Mouse (Mus musculus) heart, embryonic 11.5 days (tissue): ENCODE measurements around the gene Sde2. TPM values are rescaled to one million over a fixed set of nuclear protein-coding genes. Genes with fewer than 3 reads are reported as not detected.

Source experiments
- ATAC-seq: fragments of 200-750 bp; cut with Nextera tagmentation; replicated peaks from 2 replicates; pipeline ENCODE4 v1.8.0; 2017; ENCODE audit warnings: moderate library complexity; ENCODE audit not compliant: insufficient number of reproducible peaks, low FRiP score, low TSS enrichment
- H3K27ac ChIP-seq: fragments of 300-500 bp; sonication (generic); 2 replicates; pipeline ENCODE4 v1.5.1; 2014; ENCODE audit warnings: mild to moderate bottlenecking, low read depth, low read length
- H3K27me3 ChIP-seq: fragments of 300-500 bp; sonication (generic); 2 replicates; pipeline ENCODE4 v1.6.1; 2014; ENCODE audit warnings: mild to moderate bottlenecking, low read length, mixed read lengths; ENCODE audit not compliant: control insufficient read depth, insufficient read depth
- H3K36me3 ChIP-seq: fragments of 300-500 bp; sonication (generic); 2 replicates; pipeline ENCODE4 v1.6.1; 2014; ENCODE audit warnings: mild to moderate bottlenecking, low read length, moderate library complexity, mixed read lengths; ENCODE audit not compliant: control insufficient read depth, insufficient read depth
- H3K4me1 ChIP-seq: fragments of 300-500 bp; sonication (generic); 2 replicates; pipeline ENCODE4 v1.6.1; 2014; ENCODE audit warnings: low read length; ENCODE audit not compliant: control insufficient read depth, insufficient read depth
- H3K4me2 ChIP-seq: fragments of 300-500 bp; sonication (generic); 2 replicates; pipeline ENCODE4 v1.6.1; 2014; ENCODE audit warnings: mild to moderate bottlenecking, moderate library complexity
- H3K4me3 ChIP-seq: fragments of 300-500 bp; sonication (generic); 2 replicates; pipeline ENCODE4 v1.5.1; 2014; ENCODE audit warnings: low read depth, low read length
- H3K9ac ChIP-seq: fragments of 300-500 bp; sonication (generic); 2 replicates; pipeline ENCODE4 v1.6.1; 2014; ENCODE audit warnings: mild to moderate bottlenecking, low read depth, low read length, moderate library complexity
- H3K9me3 ChIP-seq: fragments of 300-500 bp; sonication (generic); replicated peaks from 2 replicates; pipeline ENCODE4 v1.6.1; 2016; ENCODE audit warnings: low read length; ENCODE audit not compliant: control insufficient read depth
- WGBS: fragments of 180-500 bp; shearing (Covaris S2); extraction: QIAGEN DNeasy Blood & Tissue Kit; methylation state at CpG from one replicate; pipeline ENCODE4 v1.1.7; 2014; ENCODE audit not compliant: insufficient replicate concordance; 5-methylcytosine and 5-hydroxymethylcytosine counted together
- polyA plus RNA-seq: library from polyadenylated mRNA; unstranded; fragments of >200 nt; fragmentation: Nextera tagmentation; extraction: Ambion mirVana; gene quantifications from 2 replicates; pipeline ENCODE4 v1.2.1, GENCODE M21; 2014

The Sde2 gene
- polyA plus RNA-seq, 1 experiment from 2014 or later: 24.1 TPM

DNA sequence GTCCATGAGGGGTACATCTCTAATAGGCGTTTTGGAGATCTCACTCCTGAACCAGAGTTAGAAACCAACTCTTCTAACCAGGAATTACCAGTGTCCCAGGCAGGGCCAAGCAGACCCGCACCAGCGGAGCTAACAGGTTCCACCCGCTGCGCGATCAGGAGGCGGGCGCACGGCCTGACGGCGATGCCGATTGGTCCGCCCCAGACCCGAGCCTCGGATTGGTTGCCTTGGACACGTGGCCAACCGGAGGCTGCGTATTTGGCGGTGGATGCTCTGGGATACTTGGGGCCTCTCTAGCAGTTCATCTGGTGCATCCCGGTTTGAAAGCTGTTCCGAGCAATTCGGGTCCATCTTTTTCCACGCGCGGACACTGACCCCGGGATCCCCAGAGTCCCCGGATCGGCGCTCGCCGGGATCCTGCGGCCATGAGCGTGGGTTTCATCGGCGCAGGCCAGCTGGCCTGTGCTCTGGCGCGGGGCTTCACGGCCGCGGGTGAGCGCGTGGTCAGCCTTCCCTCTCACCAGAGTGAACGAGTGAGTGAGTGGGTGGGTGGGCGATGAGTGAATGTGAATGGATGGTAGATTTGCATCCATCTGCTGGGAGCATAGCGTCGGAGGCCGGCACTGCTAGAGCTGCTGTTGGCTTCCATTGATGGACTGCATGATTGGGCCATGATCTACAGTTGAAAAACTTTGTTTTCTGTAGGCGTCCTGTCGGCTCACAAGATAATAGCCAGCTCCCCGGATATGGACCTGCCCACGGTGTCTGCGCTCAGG, 53.3 kb downstream of the Sde2 start, which contains the start of gene Pycr2:
Pycr2 (plus strand) TSS at position 255 of the 776 bp plus-strand sequence.
- peak within 1 kb of the TSS; percentile 90 for H3K27ac ChIP-seq
- peak within 1 kb of the TSS; percentile 87 for H3K4me2 ChIP-seq
- peaks cover 13% of the 10 kb centered on the region for H3K36me3 ChIP-seq
- ATAC-seq: peak; percentile 94
- H3K4me1 ChIP-seq: peaks cover 5% of the 10 kb centered on the region; the same call in 1 of the 2 replicates
- H3K4me3 ChIP-seq: peak within 1 kb of the TSS; percentile 78
- no peaks in the 10 kb centered on the region for H3K9me3 ChIP-seq
- WGBS: under 1% methylated on average over 52 of the region's 52 CpGs
- peak within 1 kb of the TSS; percentile 88 for H3K9ac ChIP-seq
- no peaks in the 10 kb centered on the region for H3K27me3 ChIP-seq

DNA sequence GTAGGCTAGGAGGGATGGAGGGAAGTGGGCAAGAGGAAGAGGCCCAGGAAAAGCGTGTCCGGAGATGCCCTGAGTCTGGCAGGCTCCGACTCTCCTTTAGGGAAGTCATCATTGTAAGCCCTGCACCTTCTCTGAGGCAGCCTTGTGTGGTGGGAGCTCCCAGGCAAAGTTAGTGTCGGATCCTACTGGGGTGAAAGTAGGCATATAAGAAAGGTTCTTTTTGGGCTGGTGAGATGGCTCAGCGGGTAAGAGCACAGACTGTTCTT, 53.8 kb downstream of the Sde2 start:
- no peak for ATAC-seq
- H3K27me3 ChIP-seq: no peaks in the 10 kb centered on the region
- no peaks in the 10 kb centered on the region for H3K9me3 ChIP-seq
- H3K4me3 ChIP-seq: peak overlapping the region; percentile 78
- H3K27ac ChIP-seq: peak overlapping the region; percentile 71
- H3K9ac ChIP-seq: peak overlapping the region; percentile 88
- peak overlapping the region; percentile 87 for H3K4me2 ChIP-seq
- H3K4me1 ChIP-seq: peaks cover 5% of the 10 kb centered on the region; the same call in 1 of the 2 replicates
- peaks cover 13% of the 10 kb centered on the region for H3K36me3 ChIP-seq
- WGBS: 3% methylated on average over 5 of the region's 5 CpGs

DNA sequence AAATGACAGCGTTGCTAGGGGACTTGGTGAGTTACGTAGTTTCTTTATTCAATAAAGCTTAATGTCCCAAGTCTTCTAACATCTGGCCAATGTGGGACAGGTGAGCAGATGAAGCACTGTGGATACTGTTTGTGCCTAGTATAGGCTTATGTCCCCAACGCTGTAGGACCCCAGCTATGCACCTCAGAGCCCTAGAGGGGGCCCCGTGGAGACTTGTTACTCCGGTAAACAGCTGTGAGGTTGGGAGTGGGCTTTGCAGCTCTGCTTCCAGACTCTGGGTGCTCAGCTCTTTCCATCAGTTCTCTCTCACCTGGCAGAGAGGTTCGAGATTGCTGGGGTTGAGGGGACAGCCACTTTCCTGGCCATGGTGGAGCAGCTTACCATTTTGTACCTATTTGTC, 54.4 kb downstream of the Sde2 start:
- 60% methylated on average over 6 of the region's 6 CpGs for WGBS
- Histone ChIP-seq H3K4me2 (peak overlapping the region; percentile 87), H3K4me3 (peak overlapping the region; percentile 78), H3K27me3 (no peaks in the 10 kb centered on the region), H3K9me3 (no peaks in the 10 kb centered on the region), H3K4me1 (peaks cover 5% of the 10 kb centered on the region; the same call in 1 of the 2 replicates), H3K27ac (no peak overlapping the region; the same call in 1 of the 2 replicates), H3K9ac (peak overlapping the region; percentile 88), H3K36me3 (peaks cover 13% of the 10 kb centered on the region)
- no peak for ATAC-seq

DNA sequence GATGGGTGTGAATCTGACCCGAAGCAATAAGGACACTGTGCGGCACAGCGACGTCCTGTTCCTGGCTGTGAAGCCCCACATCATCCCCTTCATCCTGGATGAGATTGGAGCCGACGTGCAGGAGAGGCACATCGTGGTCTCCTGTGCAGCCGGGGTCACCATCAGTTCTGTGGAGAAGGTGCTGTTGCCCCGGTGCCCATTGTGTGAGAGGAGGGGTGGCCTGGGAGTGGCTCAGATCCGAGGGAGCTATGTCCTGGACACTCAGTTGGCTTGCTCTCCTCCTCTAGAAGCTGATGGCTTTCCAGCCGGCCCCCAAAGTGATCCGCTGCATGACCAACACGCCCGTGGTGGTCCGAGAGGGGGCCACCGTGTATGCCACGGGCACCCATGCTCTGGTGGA, 54.9 kb downstream of the Sde2 start:
- H3K4me3 ChIP-seq: peak overlapping the region; percentile 78
- peak overlapping the region; percentile 87 for H3K4me2 ChIP-seq
- H3K4me1 ChIP-seq: peaks cover 5% of the 10 kb centered on the region; the same call in 1 of the 2 replicates
- peaks cover 13% of the 10 kb centered on the region for H3K36me3 ChIP-seq
- WGBS: 89% methylated on average over 17 of the region's 17 CpGs
- peak overlapping the region; percentile 88 for H3K9ac ChIP-seq
- no peak overlapping the region for H3K27ac ChIP-seq
- no peak for ATAC-seq
- H3K27me3 ChIP-seq: no peaks in the 10 kb centered on the region
- H3K9me3 ChIP-seq: no peaks in the 10 kb centered on the region

DNA sequence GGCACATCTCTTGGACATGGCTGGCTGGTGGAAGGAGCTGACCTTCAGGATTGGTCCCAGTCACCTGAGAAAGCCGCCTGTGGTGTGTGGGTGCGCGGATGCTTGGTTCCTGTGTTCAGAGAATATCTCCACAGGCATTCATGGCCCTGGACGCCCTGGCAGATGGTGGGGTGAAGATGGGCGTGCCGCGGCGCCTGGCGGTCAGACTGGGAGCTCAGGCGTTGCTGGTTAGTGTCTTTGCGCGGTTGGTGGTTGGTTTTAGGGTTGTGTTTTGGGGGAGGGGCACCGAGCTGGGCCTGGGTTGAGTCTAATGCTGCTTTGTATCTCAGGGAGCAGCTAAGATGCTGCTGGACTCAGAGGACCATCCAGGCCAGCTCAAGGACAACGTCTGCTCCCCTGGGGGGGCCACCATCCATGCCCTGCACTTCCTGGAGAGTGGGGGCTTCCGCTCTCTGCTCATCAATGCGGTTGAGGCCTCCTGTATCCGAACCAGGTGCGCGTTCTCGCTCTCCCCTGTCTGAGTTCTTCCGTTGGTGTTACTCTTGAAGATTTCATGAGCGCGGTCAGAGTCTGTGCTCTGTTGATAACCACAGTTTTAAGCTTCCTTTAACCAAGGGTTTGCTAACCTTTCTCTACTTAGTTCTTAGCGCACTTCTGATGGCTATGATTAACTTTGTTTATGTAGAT, 55.7 kb downstream of the Sde2 start:
- H3K4me3 ChIP-seq: peak overlapping the region; percentile 78
- H3K27me3 ChIP-seq: no peaks in the 10 kb centered on the region; the same call in 1 of the 2 replicates
- H3K9me3 ChIP-seq: no peaks in the 10 kb centered on the region
- peaks cover 13% of the 10 kb centered on the region for H3K36me3 ChIP-seq
- peaks cover 5% of the 10 kb centered on the region for H3K4me1 ChIP-seq
- no peak overlapping the region for H3K9ac ChIP-seq
- H3K4me2 ChIP-seq: peak overlapping the region; percentile 87
- WGBS: 82% methylated on average over 24 of the region's 24 CpGs
- H3K27ac ChIP-seq: no peak overlapping the region
- no peak for ATAC-seq

DNA sequence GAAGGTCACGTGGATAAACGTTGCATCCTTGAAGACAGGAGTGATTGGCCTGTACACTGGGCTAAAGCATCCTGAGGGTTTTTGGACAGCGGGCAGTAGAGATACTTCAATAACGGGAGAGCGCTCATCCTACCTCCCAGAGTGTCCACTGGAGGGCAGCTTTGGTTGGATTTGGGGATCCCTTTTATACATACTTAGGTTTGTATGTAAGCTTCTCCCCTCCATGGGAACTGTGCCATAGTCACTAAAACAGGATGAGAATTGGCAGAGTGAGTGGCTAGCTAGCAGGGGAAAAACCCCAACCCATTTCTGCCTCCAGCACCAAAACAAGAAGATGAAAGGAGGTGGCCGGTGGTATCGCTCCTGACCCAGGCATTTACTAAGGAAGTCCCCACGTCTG, 60.2 kb downstream of the Sde2 start:
- Histone ChIP-seq H3K9ac (no peak overlapping the region), H3K27me3 (no peaks in the 10 kb centered on the region; the same call in 1 of the 2 replicates), H3K27ac (no peak overlapping the region; the same call in 1 of the 2 replicates), H3K4me2 (peak overlapping the region; percentile 56), H3K36me3 (peaks cover 11% of the 10 kb centered on the region), H3K4me1 (no peaks in the 10 kb centered on the region; the same call in none of the 2 replicates), H3K9me3 (no peaks in the 10 kb centered on the region), H3K4me3 (no peak overlapping the region)
- WGBS: 38% methylated on average over 8 of the region's 8 CpGs
- no peak for ATAC-seq

DNA sequence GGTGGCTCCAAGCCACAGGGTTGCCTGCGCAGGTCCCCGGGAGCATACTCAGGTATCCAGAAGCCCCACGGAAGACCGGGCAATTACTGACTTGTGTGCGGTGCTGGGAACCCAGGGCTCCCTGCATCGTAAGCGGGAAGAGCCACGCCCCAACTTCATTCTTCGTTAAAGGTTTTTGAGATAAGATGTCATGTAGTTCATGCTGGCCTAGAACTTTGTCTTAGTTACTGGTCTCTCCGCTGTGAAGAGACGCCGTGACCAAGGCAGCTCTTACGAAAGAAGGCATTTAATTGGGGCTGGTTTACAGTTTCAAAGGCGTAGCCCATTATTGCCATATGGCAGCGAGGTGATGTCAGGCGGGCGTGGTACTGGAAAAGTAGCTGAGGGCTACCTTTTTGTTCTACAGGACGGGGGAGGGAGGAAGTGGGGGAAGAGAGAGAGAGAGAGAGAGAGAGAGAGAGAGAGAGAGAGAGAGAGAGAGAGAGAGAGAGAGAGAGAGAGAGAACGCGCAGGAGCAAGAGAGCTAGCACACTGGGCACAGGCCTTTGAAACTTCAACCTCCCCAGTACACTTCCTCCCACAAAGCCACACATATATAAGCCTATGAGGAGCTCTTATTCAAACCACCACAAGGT, 60.8 kb downstream of the Sde2 start:
- WGBS: 42% methylated on average over 20 of the region's 20 CpGs
- H3K9ac ChIP-seq: no peak overlapping the region
- peak overlapping the region; percentile 56 for H3K4me2 ChIP-seq
- no peak for ATAC-seq
- H3K4me3 ChIP-seq: no peak overlapping the region
- H3K27ac ChIP-seq: no peak overlapping the region; the same call in 1 of the 2 replicates
- no peaks in the 10 kb centered on the region; the same call in 1 of the 2 replicates for H3K27me3 ChIP-seq
- no peaks in the 10 kb centered on the region; the same call in 1 of the 2 replicates for H3K4me1 ChIP-seq
- peaks cover 5% of the 10 kb centered on the region for H3K36me3 ChIP-seq
- H3K9me3 ChIP-seq: no peaks in the 10 kb centered on the region

DNA sequence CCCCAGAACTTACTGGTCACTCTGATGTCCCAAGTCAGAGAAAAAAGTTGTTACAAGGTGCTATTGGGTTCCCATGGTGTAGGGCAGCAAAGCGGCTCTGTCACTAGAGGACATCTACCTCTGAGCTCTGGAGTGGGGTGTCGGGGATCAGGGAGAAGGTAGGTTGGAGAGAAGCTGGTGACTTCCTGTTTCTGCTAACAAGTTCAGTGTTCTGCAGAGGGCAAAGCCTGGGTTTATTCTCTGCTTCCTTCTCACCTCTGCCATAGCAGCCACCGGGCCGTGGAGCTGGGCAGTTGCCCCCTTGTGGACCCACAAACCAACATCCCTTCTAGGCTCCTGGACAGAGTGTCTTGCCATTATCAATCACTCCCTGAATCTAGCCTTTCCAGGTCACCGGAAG, 61.9 kb downstream of the Sde2 start:
- H3K36me3 ChIP-seq: no peaks in the 10 kb centered on the region
- H3K9ac ChIP-seq: no peak overlapping the region
- no peaks in the 10 kb centered on the region; the same call in 1 of the 2 replicates for H3K4me1 ChIP-seq
- no peak overlapping the region for H3K4me2 ChIP-seq
- no peaks in the 10 kb centered on the region for H3K9me3 ChIP-seq
- WGBS: 79% methylated on average over 5 of the region's 5 CpGs
- H3K27me3 ChIP-seq: no peaks in the 10 kb centered on the region; the same call in 1 of the 2 replicates
- no peak for ATAC-seq
- H3K4me3 ChIP-seq: no peak overlapping the region
- H3K27ac ChIP-seq: no peak overlapping the region
